Mouse (Mus musculus) cortical plate, adult 2 months (tissue): ENCODE data around the gene Sbf2.

Source experiments
- CTCF ChIP-seq: fragments of 200-500 bp; IDR thresholded peaks from 2 replicates; pipeline ENCODE4 v1.5.1; 2011; ENCODE audit warnings: mild to moderate bottlenecking, control low read depth, low read length; ENCODE audit not compliant: insufficient read depth; ENCODE audit errors: extremely low read depth
- POLR2A ChIP-seq: fragments of 200-500 bp; IDR thresholded peaks from 2 replicates; pipeline ENCODE4 v1.6.1; 2011; ENCODE audit warnings: mild to moderate bottlenecking, low read length, control low read depth; ENCODE audit not compliant: insufficient read depth; ENCODE audit errors: extremely low read depth

- TF ChIP-seq CTCF = no peak
- no peak for TF ChIP-seq POLR2A
Observed at GRCm38 (mm10) chr7:110628611-110629354, 14.1 kb upstream of the Sbf2 start.
